Mouse (Mus musculus): ENCODE measurements around the gene Sdad1.

The Sdad1 gene

DNA sequence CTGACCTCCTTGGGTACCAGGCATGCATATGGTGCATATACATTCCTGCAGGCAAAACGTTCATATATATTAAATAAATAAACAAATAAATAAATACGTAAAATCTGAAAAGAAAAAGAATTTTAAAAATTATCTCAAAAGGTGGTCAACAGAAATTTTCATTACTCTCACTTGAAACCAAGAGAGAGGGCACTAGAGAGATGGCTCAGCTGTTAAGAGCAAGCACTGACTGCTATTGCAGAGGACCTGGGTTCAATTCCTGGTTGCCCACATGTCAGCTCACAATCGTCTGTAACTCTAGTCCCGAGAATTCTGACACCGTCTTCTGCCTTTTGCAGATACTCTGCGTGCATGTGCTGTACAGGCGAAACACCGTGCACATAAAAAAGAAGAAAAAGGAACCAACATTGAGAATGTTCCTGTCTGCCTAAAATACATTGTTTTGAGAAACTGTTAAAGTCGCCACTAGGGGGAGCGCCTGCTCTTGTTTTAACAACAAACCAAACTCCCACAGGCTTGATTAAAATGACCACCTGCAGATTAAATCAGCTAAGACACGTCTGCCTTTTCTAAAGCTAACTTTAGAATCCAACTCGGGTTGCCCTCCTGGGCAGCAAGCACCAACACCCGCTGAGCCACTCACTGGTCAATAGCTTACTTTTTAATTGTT, 1.9 kb upstream of the Sdad1 start:
- DNase-seq (ENCODE audit: low read depth, low spot score) = peak; percentile 89

DNA sequence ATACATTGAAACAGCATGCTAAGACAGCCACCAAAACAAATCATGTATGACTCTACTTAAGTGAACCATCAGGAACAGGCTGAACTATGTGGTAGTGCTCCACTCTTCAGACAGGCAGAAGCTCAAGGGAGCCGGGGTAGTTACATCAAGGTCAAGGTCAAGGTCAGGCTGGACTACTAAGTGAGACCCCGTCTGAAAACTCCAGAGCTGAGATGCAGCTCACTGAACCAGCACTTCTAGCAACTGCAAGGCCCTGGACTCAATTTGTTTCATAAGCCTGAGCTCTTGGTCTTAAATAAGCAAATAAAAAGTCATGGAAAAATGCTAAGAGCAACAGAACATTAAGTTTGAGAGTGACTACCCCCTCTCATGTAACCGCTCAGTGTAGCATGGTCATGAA, 6.0 kb downstream of the Sdad1 start:
- DNase-seq (ENCODE audit: low read depth, low spot score) = no peak

GRCm38 (mm10) chr5:92302149-92302840, 8.0 kb downstream of the Sdad1 start:
- no peak for DNase-seq (ENCODE audit: low read depth, low spot score)

DNA sequence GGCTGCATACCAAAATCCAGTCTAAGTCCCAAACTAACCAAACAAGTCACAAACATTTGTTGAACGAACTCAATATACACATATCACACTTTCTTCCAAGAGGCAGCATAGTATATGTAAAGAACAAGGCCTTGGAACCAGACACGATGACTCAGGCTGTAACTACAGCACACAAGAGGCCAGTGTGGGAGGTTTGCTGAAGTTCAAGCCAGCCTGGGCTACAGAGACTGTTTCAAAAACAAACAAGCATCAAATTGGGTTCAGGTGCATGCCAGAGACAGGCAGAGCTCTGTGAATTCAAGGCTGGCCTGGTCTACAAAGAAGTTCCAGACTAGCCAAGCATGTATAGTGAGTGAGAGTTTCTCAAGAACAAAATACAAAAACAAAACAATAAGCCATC, 15.8 kb downstream of the Sdad1 start:
- DNase-seq (ENCODE audit: low read depth, low spot score) = no peak

DNA sequence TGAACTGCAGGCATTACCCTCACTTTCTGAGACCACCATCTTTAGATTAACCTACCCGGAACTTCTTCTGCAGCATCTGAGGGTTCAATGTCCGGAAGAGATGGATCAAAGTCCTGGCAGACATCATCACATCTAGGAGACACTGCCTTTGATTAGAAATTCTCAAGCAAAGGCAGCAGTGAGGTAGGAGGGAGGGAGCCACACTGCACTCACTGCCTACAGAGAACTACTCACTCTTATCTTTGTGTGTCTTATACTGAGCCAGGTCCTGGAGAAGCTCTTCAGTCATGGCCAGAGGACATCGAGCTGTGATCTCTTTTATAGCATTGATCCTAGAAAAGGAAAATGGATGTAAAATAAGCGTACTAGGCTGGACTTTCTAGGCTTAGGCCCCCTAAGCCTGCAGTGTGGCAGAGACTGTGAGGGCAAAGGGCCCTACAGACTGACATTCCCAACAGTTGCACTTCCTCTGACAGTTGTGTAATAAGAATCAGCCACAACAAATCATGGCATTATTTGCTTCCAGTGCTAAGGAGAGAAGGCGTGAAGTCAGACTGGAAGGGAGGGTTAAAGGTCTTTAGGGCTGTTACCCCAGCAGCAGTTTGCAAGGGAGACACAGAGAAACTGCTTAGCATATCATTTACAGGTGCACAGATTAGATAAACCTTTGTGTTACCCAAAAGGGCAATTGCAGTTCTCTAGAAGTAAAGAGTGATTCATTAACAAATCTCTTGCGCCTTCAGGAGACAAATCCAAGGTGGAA, 18.4 kb downstream of the Sdad1 start:
- no peak for DNase-seq (ENCODE audit: low read depth, low spot score)

DNA sequence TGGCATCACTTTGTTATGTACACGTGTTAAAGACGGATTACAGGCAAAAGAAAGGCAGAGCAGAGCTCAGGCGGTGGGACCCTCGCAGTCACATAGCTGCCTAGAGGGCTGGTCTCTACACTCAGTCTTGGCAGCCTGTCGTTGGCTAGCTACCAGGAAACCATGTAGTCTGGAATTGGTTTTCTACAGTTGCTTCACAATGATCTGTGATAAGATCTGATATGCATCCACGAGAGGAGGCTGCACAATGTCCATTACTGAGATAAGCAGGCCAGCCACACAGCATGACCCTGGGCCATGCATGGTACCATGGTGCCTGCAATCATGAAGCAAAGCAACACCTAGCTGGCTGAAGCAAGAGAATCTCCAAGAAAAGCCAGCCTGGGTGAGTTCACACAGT, 22.4 kb downstream of the Sdad1 start:
- DNase-seq (ENCODE audit: low read depth, low spot score) = no peak

DNA sequence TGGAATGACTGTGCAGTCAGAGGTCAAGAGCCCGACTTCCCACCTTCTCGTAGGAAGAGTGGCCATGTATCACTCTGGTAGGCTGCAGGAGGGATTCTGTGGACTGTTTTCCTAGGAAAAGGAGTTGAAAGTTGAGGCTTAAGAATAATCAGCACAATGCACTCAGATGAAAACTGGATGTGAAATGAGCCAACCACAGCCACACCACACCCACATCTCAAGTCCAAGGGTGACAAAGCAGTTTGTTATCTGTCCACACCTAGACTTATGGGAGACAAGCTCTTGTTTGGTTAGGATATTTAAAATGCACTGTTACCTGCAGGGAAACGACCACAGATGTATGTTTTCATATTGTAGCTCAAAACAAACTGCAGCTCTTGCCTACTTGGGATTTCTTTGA, 27.2 kb downstream of the Sdad1 start:
- DNase-seq (ENCODE audit: low read depth, low spot score) = no peak

- DNase-seq (ENCODE audit: low read depth, low spot score) = no peak
Observed at GRCm38 (mm10) chr5:92282571-92282970, 27.7 kb downstream of the Sdad1 start.

DNA sequence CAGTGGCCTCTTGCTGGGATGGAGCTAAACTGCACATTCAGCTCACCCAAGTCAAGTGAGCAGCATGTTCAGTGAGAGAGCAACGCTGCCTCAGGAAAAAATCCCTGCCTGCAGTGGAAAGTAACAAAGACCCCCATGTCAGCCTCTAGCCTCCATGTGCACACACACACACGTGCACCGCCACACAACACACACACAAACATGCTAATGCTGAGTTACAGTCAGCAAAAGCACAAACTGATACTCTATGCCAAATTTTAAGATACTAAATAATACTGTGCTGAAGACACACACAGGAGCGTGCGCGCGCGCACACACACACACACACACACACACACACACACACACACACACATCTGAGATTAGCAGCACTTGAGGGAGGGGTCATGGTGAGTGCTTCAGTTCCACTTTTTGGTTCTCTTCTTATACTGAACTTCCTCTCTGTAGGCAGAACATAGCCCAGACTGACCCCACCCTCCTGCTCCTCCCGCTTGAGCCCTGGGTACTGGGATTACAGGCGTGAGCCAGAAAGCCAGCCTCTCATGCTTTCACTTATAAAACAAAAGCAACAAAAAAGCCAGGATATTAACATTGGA, 31.2 kb downstream of the Sdad1 start:
- DNase-seq (ENCODE audit: low read depth, low spot score) = peak; percentile 90

DNA sequence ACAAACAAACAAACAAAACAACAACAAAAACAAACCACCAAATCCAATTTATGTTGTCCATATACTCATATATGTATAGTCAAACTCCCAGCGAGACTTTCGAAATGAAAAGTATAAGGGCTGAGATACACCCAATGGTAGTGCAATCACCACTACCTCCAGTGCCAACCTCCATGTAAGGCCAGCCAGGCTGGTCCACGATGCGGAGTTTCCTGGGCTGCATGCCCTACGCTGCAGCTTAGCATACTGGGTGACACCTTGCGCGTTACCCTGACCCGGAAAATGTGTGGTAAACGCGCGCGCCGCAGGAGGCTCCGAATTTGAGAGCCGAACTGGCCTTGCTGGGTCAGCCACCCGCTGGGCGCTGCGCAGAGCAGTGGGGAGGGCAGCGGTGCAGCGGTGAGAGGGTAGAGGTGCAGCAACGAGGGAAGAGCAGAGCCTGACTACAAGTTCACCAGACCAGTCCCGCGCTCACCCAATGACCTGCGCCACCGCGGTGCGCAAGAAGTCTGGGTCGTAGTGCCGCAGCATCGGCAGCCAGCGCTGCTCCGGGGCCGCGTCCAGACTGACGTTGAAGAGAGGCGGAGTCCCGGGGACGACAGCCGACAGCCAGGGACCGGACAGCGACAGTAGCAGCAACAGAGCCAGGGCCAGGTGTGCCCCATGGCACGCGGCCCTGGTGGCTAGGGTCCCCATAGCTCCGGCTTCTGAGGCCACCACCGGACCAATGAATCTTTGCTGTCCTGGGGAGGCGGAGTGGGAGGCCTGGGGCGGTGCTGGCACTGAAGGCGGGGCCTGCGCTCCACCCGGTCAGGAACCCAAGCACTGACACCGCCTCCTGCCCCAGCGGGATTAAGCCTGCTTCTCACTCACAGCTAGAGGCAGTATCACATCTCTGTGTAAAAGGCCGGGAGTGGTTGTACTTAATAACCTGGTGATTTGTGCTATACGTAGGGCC, 32.6 kb downstream of the Sdad1 start, which contains the start of gene Naaa:
TSS of gene Naaa (minus strand) at position 734 of the 958 bp plus-strand sequence.
- DNase-seq (ENCODE audit: low read depth, low spot score) = peak; percentile 97

DNA sequence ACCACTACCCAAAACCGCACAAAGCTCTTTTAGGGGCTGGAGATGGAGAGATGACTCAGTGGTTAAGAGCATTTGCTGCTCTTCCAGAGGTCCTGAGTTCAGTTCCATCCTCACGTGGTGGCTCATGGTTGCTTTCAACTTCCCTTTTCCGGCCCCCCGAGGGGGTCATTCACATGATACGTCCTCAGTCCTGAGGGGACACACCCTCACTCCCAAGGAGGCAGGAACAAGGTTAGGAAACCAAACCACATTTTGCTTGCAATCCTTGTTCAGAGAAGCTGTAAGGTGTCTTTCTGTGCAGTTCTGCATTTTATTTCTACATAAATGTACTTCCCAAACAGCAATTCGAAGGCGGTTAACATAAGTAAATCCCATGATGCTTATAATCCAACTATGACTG, 39.8 kb downstream of the Sdad1 start:
- no peak for DNase-seq (ENCODE audit: low read depth, low spot score)

- DNase-seq (ENCODE audit: low read depth, low spot score) = no peak
Observed at GRCm38 (mm10) chr5:92263761-92264359, 46.4 kb downstream of the Sdad1 start.

DNA sequence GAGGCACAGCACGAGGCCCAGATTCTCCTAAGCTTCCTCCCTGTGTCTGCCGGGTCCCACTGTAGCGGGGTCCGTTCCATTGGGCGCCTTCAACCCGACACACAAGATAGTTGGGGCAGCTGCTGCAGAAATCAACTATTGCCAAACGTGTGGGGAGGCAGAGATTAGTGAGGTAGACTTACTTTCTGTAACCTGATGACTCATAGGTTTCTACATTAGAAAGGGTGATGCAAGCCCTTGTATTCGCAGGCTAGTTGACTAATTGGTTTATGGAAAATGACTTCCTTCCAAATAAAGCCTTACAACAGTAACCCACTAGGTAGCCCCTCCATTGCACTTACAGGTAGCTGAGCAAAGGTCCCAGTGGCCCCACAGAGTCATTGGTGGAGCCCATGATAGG, 47.6 kb downstream of the Sdad1 start:
- no peak for DNase-seq (ENCODE audit: low read depth, low spot score)

DNA sequence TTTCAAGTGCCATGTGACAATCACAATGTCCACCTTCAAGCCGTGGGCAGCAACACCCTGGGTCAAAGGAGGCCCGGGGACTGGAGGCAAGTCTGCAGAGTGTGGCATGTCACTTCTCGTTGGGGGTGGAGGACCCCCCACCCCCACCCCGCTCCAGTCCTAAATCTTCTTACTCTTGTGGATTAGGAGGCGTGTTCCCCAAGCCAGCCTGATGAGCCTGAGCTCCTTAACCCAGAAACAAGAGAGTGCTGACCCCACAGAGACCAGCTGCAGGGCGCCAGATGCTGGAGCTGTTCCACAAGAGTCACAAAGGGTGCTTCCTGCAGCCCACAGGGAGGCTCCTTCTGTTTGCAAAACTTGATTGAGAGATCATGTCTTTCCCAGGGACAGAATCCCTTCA, 54.1 kb downstream of the Sdad1 start, which contains the start of gene Ppef2:
TSS of gene Ppef2 (minus strand) at position 61 of the 400 bp plus-strand sequence.
- no peak for DNase-seq (ENCODE audit: low read depth, low spot score)

DNA sequence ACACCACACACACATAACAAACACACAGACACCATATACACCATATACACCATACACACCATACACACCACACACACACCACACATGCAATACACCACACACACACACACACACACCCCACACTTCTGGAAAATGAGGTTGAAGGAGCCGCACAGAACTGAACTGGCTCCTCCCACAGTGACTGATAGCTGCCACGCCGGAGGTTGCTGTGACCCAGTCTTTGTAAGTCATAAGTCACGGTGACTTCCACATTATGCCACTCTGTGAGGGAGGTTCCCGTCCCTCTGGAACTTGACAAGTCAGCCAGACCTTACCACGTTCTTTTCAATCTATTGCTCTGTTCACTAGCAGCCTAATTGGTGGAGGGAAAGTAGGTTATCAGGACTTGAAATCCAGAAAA, 55.8 kb downstream of the Sdad1 start:
- no peak for DNase-seq (ENCODE audit: low read depth, low spot score)

GRCm38 (mm10) chr5:92252797-92253343, 57.4 kb downstream of the Sdad1 start:
- no peak for DNase-seq (ENCODE audit: low read depth, low spot score)

- DNase-seq (ENCODE audit: low read depth, low spot score) = peak; percentile 11
Observed at GRCm38 (mm10) chr5:92252031-92252430, 58.2 kb downstream of the Sdad1 start.

DNA sequence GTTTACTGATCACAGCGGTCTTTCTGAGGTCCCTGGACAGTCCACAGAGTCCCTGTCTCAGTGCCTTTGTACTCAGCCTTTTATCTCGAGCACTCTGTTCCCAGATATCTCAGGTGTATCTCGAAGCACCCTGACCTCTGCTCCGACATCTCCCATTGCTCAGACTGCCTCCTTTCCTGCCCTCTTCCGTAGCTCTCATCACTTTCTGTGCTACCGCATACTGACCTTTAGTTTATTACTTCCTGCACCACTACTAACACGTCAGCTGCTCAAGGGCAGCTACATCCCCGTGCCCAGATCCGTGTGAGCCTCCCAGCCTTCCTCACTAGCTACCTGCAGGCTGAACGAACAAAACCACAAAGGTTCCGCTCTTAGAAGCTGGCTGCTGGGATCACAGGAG, 61.7 kb downstream of the Sdad1 start:
- no peak for DNase-seq (ENCODE audit: low read depth, low spot score)

DNA sequence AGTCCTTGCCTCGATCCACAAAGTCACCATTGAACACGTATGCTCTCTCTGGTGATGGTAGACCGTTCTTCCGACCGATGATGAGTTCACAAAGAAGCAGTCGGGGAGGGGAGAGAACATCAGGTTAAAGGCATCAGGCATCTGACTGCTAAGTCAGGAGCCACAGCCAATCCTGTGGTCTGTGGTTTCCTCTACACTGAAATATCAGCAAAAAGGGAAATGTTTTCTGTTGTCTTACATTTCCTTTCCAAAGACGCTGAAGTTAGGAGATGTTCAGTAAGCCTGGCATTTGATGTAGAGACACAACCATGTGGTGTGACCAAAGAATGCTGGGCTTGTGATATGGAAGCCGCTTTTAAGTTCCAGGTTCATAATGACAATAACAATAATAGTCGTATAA, 64.8 kb downstream of the Sdad1 start:
- DNase-seq (ENCODE audit: low read depth, low spot score) = no peak

DNA sequence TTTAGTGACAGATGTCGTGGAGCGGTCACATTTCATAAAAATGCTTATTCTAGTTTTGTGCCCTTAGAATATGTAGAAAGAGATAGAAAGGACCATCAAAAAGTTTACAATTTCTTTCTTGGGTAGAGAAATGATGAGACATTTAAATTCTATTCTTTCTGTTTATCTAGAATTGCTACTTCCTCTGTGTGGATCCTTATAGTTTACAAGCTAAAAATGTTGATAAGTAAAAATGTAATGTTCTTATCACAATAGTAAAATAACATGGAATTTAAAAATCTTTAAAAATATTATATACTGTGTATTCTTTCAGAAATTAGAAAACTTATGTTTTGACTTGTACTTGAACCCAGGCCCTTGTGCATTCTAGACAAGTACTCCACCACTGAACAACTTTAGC, 65.4 kb downstream of the Sdad1 start:
- no peak for DNase-seq (ENCODE audit: low read depth, low spot score)

All from A20 (cell line).